Comparison of ENCODE assay signal across 29 mouse cellular contexts in genomic region chr3:137472145-137472544, GRCm38 (mm10).
"Had no signal": no experiment of that assay in that cellular context is flagged by ENCODE, and none has a peak within 500 bp of the region (broad histone marks: within the 10 kb centered on the region; RNA-seq: fewer than 3 reads in every experiment).

No protein-coding gene starts in this region.

- H3K27ac ChIP-seq: embryonic facial prominence, embryonic 10.5 days; embryonic facial prominence, embryonic 12.5 days; embryonic facial prominence, embryonic 13.5 days; embryonic facial prominence, embryonic 15.5 days; forebrain, embryonic 10.5 days; forebrain, embryonic 12.5 days; forebrain, embryonic 13.5 days; forebrain, embryonic 15.5 days; gastrocnemius, adult 2 months had no signal

- DNase-seq: cerebellum, adult 18-20 months; cerebellum, adult 2 months; cerebellum, adult 8-10 months; cerebellum, adult 9-10 months; cerebellum, adult 9-11 months; cerebellum, postnatal 10 days; cerebellum, postnatal 14 days; cerebellum, postnatal 25 days; cerebellum, postnatal 36 days; embryo, embryonic 11 days; forebrain, postnatal 0 days; gastrocnemius, adult 2 months; gastrocnemius, postnatal 10 days; gastrocnemius, postnatal 14 days; gastrocnemius, postnatal 25 days; gastrocnemius, postnatal 36 days; heart, adult 11 months; heart, adult 18-20 months had no signal

- H3K9ac ChIP-seq: embryonic facial prominence, embryonic 12.5 days; embryonic facial prominence, embryonic 13.5 days; embryonic facial prominence, embryonic 15.5 days; forebrain, embryonic 12.5 days; forebrain, embryonic 13.5 days; forebrain, embryonic 15.5 days; forebrain, postnatal 0 days had no signal

- ATAC-seq: forebrain, embryonic 13.5 days; forebrain, embryonic 14.5 days; forebrain, embryonic 15.5 days; forebrain, embryonic 16.5 days; forebrain, postnatal 0 days had no signal

- H3K9me3 ChIP-seq: embryonic facial prominence, embryonic 10.5 days; embryonic facial prominence, embryonic 12.5 days; embryonic facial prominence, embryonic 13.5 days; embryonic facial prominence, embryonic 15.5 days; forebrain, embryonic 10.5 days; forebrain, embryonic 12.5 days; forebrain, embryonic 13.5 days; forebrain, embryonic 15.5 days had no signal

- H3K4me2 ChIP-seq: embryonic facial prominence, embryonic 12.5 days; embryonic facial prominence, embryonic 13.5 days; embryonic facial prominence, embryonic 15.5 days; forebrain, embryonic 12.5 days; forebrain, embryonic 13.5 days; forebrain, embryonic 15.5 days had no signal

- H3K4me1 ChIP-seq: embryonic facial prominence, embryonic 10.5 days; embryonic facial prominence, embryonic 12.5 days; embryonic facial prominence, embryonic 13.5 days; embryonic facial prominence, embryonic 15.5 days; forebrain, embryonic 10.5 days; forebrain, embryonic 12.5 days; forebrain, embryonic 13.5 days; forebrain, embryonic 15.5 days had no signal

- H3K27me3 ChIP-seq: embryonic facial prominence, embryonic 12.5 days; embryonic facial prominence, embryonic 13.5 days; embryonic facial prominence, embryonic 15.5 days; forebrain, embryonic 12.5 days; forebrain, embryonic 13.5 days; forebrain, embryonic 15.5 days had no signal

- H3K36me3 ChIP-seq: embryonic facial prominence, embryonic 10.5 days; embryonic facial prominence, embryonic 12.5 days; embryonic facial prominence, embryonic 13.5 days; embryonic facial prominence, embryonic 15.5 days; forebrain, embryonic 10.5 days; forebrain, embryonic 12.5 days; forebrain, embryonic 15.5 days had no signal

- H3K4me3 ChIP-seq: embryonic facial prominence, embryonic 10.5 days; embryonic facial prominence, embryonic 12.5 days; embryonic facial prominence, embryonic 13.5 days; embryonic facial prominence, embryonic 15.5 days; erythroblast, embryonic 14.5 days; forebrain, embryonic 10.5 days; forebrain, embryonic 12.5 days; forebrain, embryonic 13.5 days; forebrain, embryonic 15.5 days; gastrocnemius, adult 2 months had no signal
